Mouse (Mus musculus) heart, embryonic 12.5 days (tissue): Measurements from ENCODE around the gene 2900026A02Rik. TPM values are rescaled to one million over a fixed set of nuclear protein-coding genes. Genes with fewer than 3 reads are reported as not detected.

Experiments
- ATAC-seq: fragments of 200-750 bp; cut with Nextera tagmentation; 2 replicates; pipeline ENCODE4 v1.8.0; 2017; ENCODE audit warnings: moderate TSS enrichment, moderate library complexity; ENCODE audit not compliant: insufficient number of reproducible peaks, low FRiP score
- H3K27ac ChIP-seq: fragments of 300-500 bp; sonication (generic); 2 replicates; pipeline ENCODE4 v1.5.1; 2016; ENCODE audit warnings: mild to moderate bottlenecking, moderate library complexity; ENCODE audit not compliant: poor library complexity, severe bottlenecking
- H3K27me3 ChIP-seq: fragments of 300-500 bp; sonication (generic); replicated peaks from 2 replicates; pipeline ENCODE4 v1.6.1; 2016; ENCODE audit warnings: mild to moderate bottlenecking, moderate library complexity
- H3K36me3 ChIP-seq: fragments of 300-500 bp; sonication (generic); 2 replicates; pipeline ENCODE4 v1.6.1; 2016; ENCODE audit warnings: mild to moderate bottlenecking, moderate library complexity
- H3K4me1 ChIP-seq: fragments of 300-500 bp; sonication (generic); replicated peaks from 2 replicates; pipeline ENCODE4 v1.6.1; 2016; ENCODE audit warnings: mild to moderate bottlenecking
- H3K4me2 ChIP-seq: fragments of 300-500 bp; sonication (generic); 2 replicates; pipeline ENCODE4 v1.6.1; 2016; ENCODE audit warnings: mild to moderate bottlenecking, moderate library complexity
- H3K4me3 ChIP-seq: fragments of 300-500 bp; sonication (generic); 2 replicates; pipeline ENCODE4 v1.5.1; 2016; ENCODE audit warnings: mild to moderate bottlenecking
- H3K9ac ChIP-seq: fragments of 300-500 bp; sonication (generic); 2 replicates; pipeline ENCODE4 v1.6.1; 2016; ENCODE audit warnings: mild to moderate bottlenecking, moderate library complexity
- H3K9me3 ChIP-seq: fragments of 300-500 bp; sonication (generic); replicated peaks from 2 replicates; pipeline ENCODE4 v1.6.1; 2016; ENCODE audit warnings: mild to moderate bottlenecking, moderate library complexity
- WGBS: fragments of 180-500 bp; shearing (Covaris S2); methylation state at CpG from one replicate; pipeline ENCODE4 v1.1.7; 2016; 5-methylcytosine and 5-hydroxymethylcytosine counted together
- polyA plus RNA-seq: library from polyadenylated mRNA; unstranded; fragments of >200 nt; fragmentation: Nextera tagmentation; extraction: Ambion mirVana; gene quantifications from 2 replicates; pipeline ENCODE4 v1.2.1, GENCODE M21; 2016

The 2900026A02Rik gene
- polyA plus RNA-seq, 1 experiment from 2014 or later, result 20.0 TPM

DNA sequence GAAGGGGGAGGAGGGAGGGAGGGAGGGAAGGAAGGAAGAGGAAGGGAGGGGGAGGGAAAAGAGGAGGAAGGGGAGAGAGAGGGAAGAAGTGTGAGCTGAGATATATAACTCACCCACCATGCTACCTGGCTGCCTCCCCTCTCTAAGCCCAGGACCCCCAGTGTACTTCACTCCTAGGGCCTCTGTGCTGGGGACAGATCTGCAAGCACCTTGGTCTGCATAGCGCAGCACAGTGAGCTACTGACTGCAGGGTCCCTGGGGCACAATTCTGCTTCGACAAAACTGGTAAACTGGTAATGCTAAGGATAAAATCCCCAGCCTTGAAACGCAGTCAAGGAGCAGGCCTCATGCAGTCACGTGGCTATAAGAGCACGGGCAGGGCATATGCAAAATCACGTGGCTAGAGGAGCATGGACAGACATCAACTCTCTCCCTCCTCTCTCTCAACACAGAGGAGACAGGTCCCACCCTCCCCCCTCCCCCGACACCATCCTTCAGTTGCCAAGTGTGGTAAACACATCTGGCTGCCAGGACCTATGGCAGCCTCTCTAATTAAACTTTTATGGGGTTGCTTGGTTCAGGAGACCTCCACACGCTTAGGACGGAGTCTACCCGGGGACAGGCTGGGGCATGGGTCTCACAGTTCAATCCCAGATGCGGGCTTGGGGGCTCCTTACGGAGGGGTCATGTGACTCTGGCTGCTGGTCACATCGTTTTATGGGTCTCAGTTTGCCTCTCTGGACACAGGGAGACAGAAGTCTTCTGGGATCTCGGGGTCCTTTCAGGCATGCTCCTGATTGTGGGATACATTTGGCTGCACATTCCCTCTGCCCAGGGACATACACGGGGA, 100.1 kb downstream of the 2900026A02Rik start:
- ATAC-seq, result no peak
- Histone ChIP-seq H3K27me3 (no peaks in the 10 kb centered on the region), H3K9ac (no peak overlapping the region), H3K27ac (peak overlapping the region; percentile 37), H3K4me2 (no peak overlapping the region), H3K4me1 (peaks cover 81% of the 10 kb centered on the region), H3K4me3 (no peak overlapping the region), H3K9me3 (no peaks in the 10 kb centered on the region), H3K36me3 (peaks cover 5% of the 10 kb centered on the region; the same call in 1 of the 2 replicates)
- 33% methylated on average over 15 of the region's 15 CpGs for WGBS

DNA sequence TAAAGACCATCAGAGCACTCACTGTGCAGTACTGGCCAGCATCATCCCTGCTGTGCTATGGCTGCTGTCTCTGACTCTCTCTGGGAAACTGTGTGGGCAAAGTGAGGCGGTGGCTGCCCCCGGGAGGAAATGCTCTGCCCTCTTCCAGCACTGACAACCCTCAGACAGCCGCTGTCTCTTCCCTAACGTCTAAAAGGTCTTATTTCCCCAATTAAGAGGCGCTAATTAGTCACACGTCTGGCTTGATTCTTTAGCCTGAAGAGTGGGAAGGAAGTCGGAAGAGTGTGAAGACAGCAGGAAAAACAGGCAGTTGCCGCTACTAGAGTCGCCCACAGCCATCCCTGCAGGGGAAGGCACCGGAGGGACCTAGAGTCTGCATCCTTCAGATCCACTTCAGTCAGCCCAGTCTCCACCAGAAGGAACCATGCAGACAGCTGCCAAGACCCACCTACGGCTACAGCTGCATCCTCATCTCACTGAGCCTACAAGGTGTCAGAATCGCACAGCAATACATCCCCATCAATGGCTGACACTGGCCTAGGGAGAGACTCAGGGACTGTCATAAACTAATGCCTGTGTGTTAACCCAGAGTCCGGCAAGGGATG, 101.1 kb downstream of the 2900026A02Rik start:
- Histone ChIP-seq H3K4me2 (no peak overlapping the region), H3K27me3 (no peaks in the 10 kb centered on the region), H3K9ac (peak overlapping the region; percentile 26; the same call in 1 of the 2 replicates), H3K9me3 (no peaks in the 10 kb centered on the region), H3K36me3 (no peaks in the 10 kb centered on the region), H3K4me1 (peaks cover 91% of the 10 kb centered on the region), H3K27ac (peak overlapping the region; percentile 4; the same call in 1 of the 2 replicates), H3K4me3 (no peak overlapping the region)
- no peak for ATAC-seq
- 35% methylated on average over 13 of the region's 13 CpGs for WGBS

- 52% methylated on average over 9 of the region's 9 CpGs for WGBS
- ATAC-seq, result no peak
- no peaks in the 10 kb centered on the region for H3K36me3 ChIP-seq
- H3K27ac ChIP-seq, result peak overlapping the region; percentile 8; the same call in 1 of the 2 replicates
- peaks cover 95% of the 10 kb centered on the region for H3K4me1 ChIP-seq
- no peaks in the 10 kb centered on the region for H3K27me3 ChIP-seq
- peak overlapping the region; percentile 26; the same call in 1 of the 2 replicates for H3K9ac ChIP-seq
- no peak overlapping the region for H3K4me2 ChIP-seq
- H3K9me3 ChIP-seq, result no peaks in the 10 kb centered on the region
- no peak overlapping the region for H3K4me3 ChIP-seq
These were observed 101.7 kb downstream of the 2900026A02Rik start for GRCm38 (mm10) chr5:113119291-113119690.

DNA sequence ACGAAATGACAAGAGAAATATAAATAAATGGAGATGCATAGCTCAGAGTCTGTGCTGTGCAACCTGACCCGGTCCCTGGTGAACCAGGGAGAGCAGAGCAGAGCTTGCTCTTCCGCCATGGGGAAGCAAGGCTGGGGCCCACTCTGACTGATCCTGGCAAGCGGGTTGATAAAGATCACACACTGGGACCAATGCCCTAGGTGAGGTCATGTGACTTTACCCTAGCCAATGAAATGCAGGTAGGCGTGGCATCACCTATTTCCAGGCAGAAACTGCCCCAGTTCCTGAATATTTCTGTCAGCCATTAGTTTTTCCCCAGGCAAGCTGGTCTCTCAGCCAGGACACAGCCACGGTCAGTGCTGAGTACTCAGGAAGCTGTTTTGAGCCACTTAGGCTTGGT, 102.3 kb downstream of the 2900026A02Rik start:
- peaks cover 96% of the 10 kb centered on the region for H3K4me1 ChIP-seq
- H3K27ac ChIP-seq, result peak overlapping the region; percentile 30; the same call in 1 of the 2 replicates
- no peaks in the 10 kb centered on the region for H3K27me3 ChIP-seq
- H3K4me3 ChIP-seq, result no peak overlapping the region
- H3K4me2 ChIP-seq, result no peak overlapping the region
- ATAC-seq, result no peak
- no peaks in the 10 kb centered on the region for H3K9me3 ChIP-seq
- H3K36me3 ChIP-seq, result no peaks in the 10 kb centered on the region
- H3K9ac ChIP-seq, result no peak overlapping the region
- WGBS, result 39% methylated on average over 6 of the region's 6 CpGs

- 66% methylated on average over 5 of the region's 5 CpGs for WGBS
- no peak overlapping the region for H3K9ac ChIP-seq
- H3K36me3 ChIP-seq, result no peaks in the 10 kb centered on the region
- peaks cover 96% of the 10 kb centered on the region for H3K4me1 ChIP-seq
- H3K27ac ChIP-seq, result no peak overlapping the region
- H3K4me2 ChIP-seq, result no peak overlapping the region
- no peaks in the 10 kb centered on the region for H3K27me3 ChIP-seq
- no peak for ATAC-seq
- no peak overlapping the region for H3K4me3 ChIP-seq
- no peaks in the 10 kb centered on the region for H3K9me3 ChIP-seq
These were observed 103.7 kb downstream of the 2900026A02Rik start for GRCm38 (mm10) chr5:113117361-113117760.

GRCm38 (mm10) chr5:113115896-113116295, 105.1 kb downstream of the 2900026A02Rik start:
- Histone ChIP-seq H3K9me3 (no peaks in the 10 kb centered on the region), H3K4me2 (no peak overlapping the region), H3K36me3 (no peaks in the 10 kb centered on the region), H3K9ac (no peak overlapping the region), H3K4me3 (no peak overlapping the region), H3K27ac (peak overlapping the region; percentile 98; the same call in 1 of the 2 replicates), H3K4me1 (peaks cover 95% of the 10 kb centered on the region), H3K27me3 (no peaks in the 10 kb centered on the region)
- 59% methylated on average over 10 of the region's 10 CpGs for WGBS
- ATAC-seq, result no peak

DNA sequence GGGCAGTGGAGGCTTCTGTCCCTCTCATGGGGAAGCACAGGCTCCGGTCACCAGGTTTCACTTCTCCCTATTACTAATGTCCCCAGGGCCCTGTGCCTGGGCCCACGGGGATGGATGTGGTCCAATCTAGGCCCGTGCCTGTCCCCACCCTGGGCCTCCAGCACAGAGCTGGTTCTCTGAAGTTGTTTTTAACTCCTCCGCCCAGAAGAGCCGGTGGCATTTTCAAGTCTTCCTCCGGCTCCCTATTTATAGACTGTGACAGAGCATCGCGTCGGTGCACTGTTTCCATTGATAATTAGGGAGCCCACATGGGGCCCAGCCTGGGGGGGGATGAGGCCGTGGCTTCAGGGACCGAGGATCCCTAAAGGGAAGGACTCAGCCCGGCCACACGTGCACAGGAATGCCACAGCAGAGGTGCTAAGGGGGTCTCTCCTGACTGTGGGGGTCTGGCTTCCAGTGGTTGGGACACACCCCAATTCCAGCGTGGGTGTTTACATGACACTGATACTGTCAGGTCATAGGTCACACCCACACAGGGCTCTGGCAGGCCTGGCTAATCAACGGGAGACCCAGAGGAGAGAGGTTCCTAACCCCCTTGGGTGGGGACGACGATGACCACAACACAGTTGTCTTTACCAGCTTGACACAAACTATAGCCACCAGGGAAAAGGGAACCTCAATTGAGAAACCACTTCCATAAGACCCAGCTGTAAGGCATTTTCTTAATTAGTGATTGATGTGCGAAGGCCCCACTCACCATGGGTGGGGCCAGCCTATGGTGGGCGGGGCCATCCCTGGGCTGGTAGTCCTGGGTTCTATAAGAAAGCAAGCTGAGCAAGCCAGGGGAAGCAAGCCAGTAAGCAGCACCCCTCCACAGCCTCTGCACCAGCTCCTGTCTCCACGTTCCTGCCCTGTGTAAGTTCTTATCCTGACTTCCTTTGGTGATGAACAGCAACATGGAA, 106.5 kb downstream of the 2900026A02Rik start:
- peak overlapping the region; percentile 47 for H3K4me2 ChIP-seq
- H3K9ac ChIP-seq, result peak overlapping the region; percentile 52; the same call in 1 of the 2 replicates
- WGBS, result 17% methylated on average over 20 of the region's 20 CpGs
- no peak overlapping the region for H3K4me3 ChIP-seq
- no peaks in the 10 kb centered on the region for H3K36me3 ChIP-seq
- H3K9me3 ChIP-seq, result no peaks in the 10 kb centered on the region
- H3K27ac ChIP-seq, result peak overlapping the region; percentile 98
- H3K27me3 ChIP-seq, result no peaks in the 10 kb centered on the region
- peaks cover 88% of the 10 kb centered on the region for H3K4me1 ChIP-seq
- ATAC-seq, result peak; percentile 66

GRCm38 (mm10) chr5:113113120-113113519, 107.9 kb downstream of the 2900026A02Rik start:
- Histone ChIP-seq H3K36me3 (no peaks in the 10 kb centered on the region), H3K4me1 (peaks cover 85% of the 10 kb centered on the region), H3K9ac (peak overlapping the region; percentile 51), H3K4me2 (no peak overlapping the region), H3K27ac (peak overlapping the region; percentile 98), H3K4me3 (no peak overlapping the region), H3K9me3 (no peaks in the 10 kb centered on the region), H3K27me3 (no peaks in the 10 kb centered on the region)
- WGBS, result 33% methylated on average over 5 of the region's 5 CpGs
- ATAC-seq, result no peak

DNA sequence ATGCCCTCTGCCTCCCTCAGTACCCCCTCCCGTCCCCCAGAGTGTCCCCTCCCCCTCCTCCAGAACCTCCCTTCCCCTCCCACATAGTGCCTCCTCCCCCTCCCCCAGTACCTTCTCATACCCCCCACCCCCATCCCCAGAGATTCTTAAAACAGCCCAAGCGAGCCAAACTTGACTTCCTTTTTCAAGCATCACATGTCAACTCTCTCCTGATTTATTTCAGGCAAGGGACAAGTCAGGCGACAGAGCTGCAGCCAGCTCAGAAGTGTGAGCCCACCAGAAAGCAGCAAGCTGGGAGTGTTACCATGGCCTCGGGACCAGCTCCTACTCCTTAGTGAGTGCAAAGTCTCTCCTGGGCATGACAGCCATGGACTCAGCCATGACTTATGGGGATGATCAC, 109.7 kb downstream of the 2900026A02Rik start:
- WGBS, result 5% methylated on average over 4 of the region's 4 CpGs
- Histone ChIP-seq H3K27me3 (no peaks in the 10 kb centered on the region), H3K9ac (peak overlapping the region; percentile 71; the same call in 1 of the 2 replicates), H3K4me2 (peak overlapping the region; percentile 15; the same call in 1 of the 2 replicates), H3K36me3 (no peaks in the 10 kb centered on the region), H3K27ac (peak overlapping the region; percentile 97), H3K4me1 (peaks cover 88% of the 10 kb centered on the region), H3K9me3 (no peaks in the 10 kb centered on the region), H3K4me3 (no peak overlapping the region)
- no peak for ATAC-seq

- Histone ChIP-seq H3K4me1 (peaks cover 84% of the 10 kb centered on the region), H3K27ac (peak overlapping the region; percentile 97), H3K27me3 (no peaks in the 10 kb centered on the region), H3K4me2 (no peak overlapping the region), H3K9ac (peak overlapping the region; percentile 71), H3K36me3 (no peaks in the 10 kb centered on the region), H3K9me3 (no peaks in the 10 kb centered on the region), H3K4me3 (no peak overlapping the region)
- ATAC-seq, result no peak
- WGBS, result 8% methylated on average over 1 of the region's 1 CpGs
These were observed 110.1 kb downstream of the 2900026A02Rik start for GRCm38 (mm10) chr5:113110929-113111328.
